Mouse (Mus musculus): Measurements from ENCODE around the gene Cib4. TPM values are rescaled to one million over a fixed set of nuclear protein-coding genes. Genes with fewer than 3 reads are reported as not detected.

The Cib4 gene
- polyA plus RNA-seq, 1 experiment from 2014 or later = not detected

DNA sequence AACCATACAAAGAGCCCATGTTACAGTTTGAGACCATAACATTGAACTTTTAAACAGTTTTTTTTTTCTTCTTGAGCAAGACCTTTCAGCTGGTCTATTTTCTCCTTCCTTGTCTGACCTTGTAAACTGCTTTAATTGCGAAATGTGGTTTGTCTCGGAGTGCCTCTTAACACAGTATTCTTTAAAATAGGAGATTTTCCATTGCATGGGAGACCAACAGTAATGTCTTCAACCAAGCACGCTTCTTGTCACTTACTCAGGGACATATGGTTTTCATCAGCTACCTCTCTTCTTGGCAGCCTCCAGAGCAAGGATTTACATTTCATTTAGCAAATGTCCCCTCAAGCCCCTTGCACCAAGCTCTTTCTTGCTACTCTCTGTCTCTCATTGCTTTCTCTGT, 10.6 kb upstream of the Cib4 start:
- Histone ChIP-seq H3K27me3 (ENCODE audit: control insufficient read depth, insufficient read depth, low read length) (no peaks in the 10 kb centered on the region), H3K9me3 (ENCODE audit: control insufficient read depth, low read length) (no peaks in the 10 kb centered on the region), H3K36me3 (ENCODE audit: control insufficient read depth, insufficient read depth, low read length) (no peaks in the 10 kb centered on the region), H3K4me3 (ENCODE audit: low read depth, low read length) (no peak overlapping the region), H3K27ac (ENCODE audit: low read depth, low read length) (no peak overlapping the region), H3K4me2 (ENCODE audit: low read depth) (no peak overlapping the region), H3K9ac (ENCODE audit: low read length) (no peak overlapping the region), H3K4me1 (ENCODE audit: control insufficient read depth, insufficient read depth, low read length) (no peaks in the 10 kb centered on the region)
- WGBS = 85% methylated on average over 3 of the region's 3 CpGs
- no peak for DNase-seq (ENCODE audit: low spot score)
- no peak for ATAC-seq (ENCODE audit: insufficient read depth, low FRiP score, low TSS enrichment)

- Histone ChIP-seq H3K4me1 (ENCODE audit: control insufficient read depth, insufficient read depth, low read length) (no peaks in the 10 kb centered on the region), H3K4me2 (ENCODE audit: low read depth) (no peak overlapping the region), H3K27me3 (ENCODE audit: control insufficient read depth, insufficient read depth, low read length) (no peaks in the 10 kb centered on the region), H3K27ac (ENCODE audit: low read depth, low read length) (no peak overlapping the region), H3K36me3 (ENCODE audit: control insufficient read depth, insufficient read depth, low read length) (no peaks in the 10 kb centered on the region), H3K9me3 (ENCODE audit: control insufficient read depth, low read length) (no peaks in the 10 kb centered on the region), H3K9ac (ENCODE audit: low read length) (no peak overlapping the region), H3K4me3 (ENCODE audit: low read depth, low read length) (no peak overlapping the region)
- 77% methylated on average over 8 of the region's 8 CpGs for WGBS
- ATAC-seq (ENCODE audit: insufficient read depth, low FRiP score, low TSS enrichment) (no peak), DNase-seq (ENCODE audit: low spot score) (no peak)
Observed at GRCm38 (mm10) chr5:30554981-30555380, 9.3 kb upstream of the Cib4 start.

GRCm38 (mm10) chr5:30553936-30554335, 8.3 kb upstream of the Cib4 start:
- H3K9ac ChIP-seq (ENCODE audit: low read length) = no peak overlapping the region
- no peak overlapping the region for H3K4me2 ChIP-seq (ENCODE audit: low read depth)
- no peak overlapping the region for H3K27ac ChIP-seq (ENCODE audit: low read depth, low read length)
- WGBS = 95% methylated on average over 13 of the region's 13 CpGs
- no peaks in the 10 kb centered on the region for H3K27me3 ChIP-seq (ENCODE audit: control insufficient read depth, insufficient read depth, low read length)
- no peaks in the 10 kb centered on the region for H3K36me3 ChIP-seq (ENCODE audit: control insufficient read depth, insufficient read depth, low read length)
- no peaks in the 10 kb centered on the region for H3K4me1 ChIP-seq (ENCODE audit: control insufficient read depth, insufficient read depth, low read length)
- ATAC-seq (ENCODE audit: insufficient read depth, low FRiP score, low TSS enrichment) (no peak), DNase-seq (ENCODE audit: low spot score) (no peak)
- no peaks in the 10 kb centered on the region for H3K9me3 ChIP-seq (ENCODE audit: control insufficient read depth, low read length)
- no peak overlapping the region for H3K4me3 ChIP-seq (ENCODE audit: low read depth, low read length)

GRCm38 (mm10) chr5:30552006-30552405, 6.4 kb upstream of the Cib4 start:
- 91% methylated on average over 6 of the region's 6 CpGs for WGBS
- Histone ChIP-seq H3K27me3 (ENCODE audit: control insufficient read depth, insufficient read depth, low read length) (no peaks in the 10 kb centered on the region), H3K4me3 (ENCODE audit: low read depth, low read length) (no peak overlapping the region), H3K27ac (ENCODE audit: low read depth, low read length) (no peak overlapping the region), H3K9me3 (ENCODE audit: control insufficient read depth, low read length) (no peaks in the 10 kb centered on the region), H3K36me3 (ENCODE audit: control insufficient read depth, insufficient read depth, low read length) (no peaks in the 10 kb centered on the region), H3K9ac (ENCODE audit: low read length) (no peak overlapping the region), H3K4me1 (ENCODE audit: control insufficient read depth, insufficient read depth, low read length) (no peaks in the 10 kb centered on the region), H3K4me2 (ENCODE audit: low read depth) (no peak overlapping the region)
- no peak for ATAC-seq (ENCODE audit: insufficient read depth, low FRiP score, low TSS enrichment)
- no peak for DNase-seq (ENCODE audit: low spot score)

- no peak overlapping the region for H3K4me3 ChIP-seq (ENCODE audit: low read depth, low read length)
- 90% methylated on average over 8 of the region's 8 CpGs for WGBS
- H3K27ac ChIP-seq (ENCODE audit: low read depth, low read length) = no peak overlapping the region
- H3K36me3 ChIP-seq (ENCODE audit: control insufficient read depth, insufficient read depth, low read length) = no peaks in the 10 kb centered on the region
- DNase-seq (ENCODE audit: low spot score) (no peak), ATAC-seq (ENCODE audit: insufficient read depth, low FRiP score, low TSS enrichment) (no peak)
- H3K4me1 ChIP-seq (ENCODE audit: control insufficient read depth, insufficient read depth, low read length) = no peaks in the 10 kb centered on the region
- no peaks in the 10 kb centered on the region for H3K27me3 ChIP-seq (ENCODE audit: control insufficient read depth, insufficient read depth, low read length)
- no peak overlapping the region for H3K4me2 ChIP-seq (ENCODE audit: low read depth)
- H3K9ac ChIP-seq (ENCODE audit: low read length) = no peak overlapping the region
- H3K9me3 ChIP-seq (ENCODE audit: control insufficient read depth, low read length) = no peaks in the 10 kb centered on the region
Observed at GRCm38 (mm10) chr5:30551022-30551638, 5.5 kb upstream of the Cib4 start.

- no peaks in the 10 kb centered on the region for H3K9me3 ChIP-seq (ENCODE audit: control insufficient read depth, low read length)
- no peak overlapping the region for H3K4me2 ChIP-seq (ENCODE audit: low read depth)
- no peak for ATAC-seq (ENCODE audit: insufficient read depth, low FRiP score, low TSS enrichment)
- DNase-seq (ENCODE audit: low spot score) = no peak
- no peaks in the 10 kb centered on the region for H3K27me3 ChIP-seq (ENCODE audit: control insufficient read depth, insufficient read depth, low read length)
- H3K4me1 ChIP-seq (ENCODE audit: control insufficient read depth, insufficient read depth, low read length) = no peaks in the 10 kb centered on the region
- no peaks in the 10 kb centered on the region for H3K36me3 ChIP-seq (ENCODE audit: control insufficient read depth, insufficient read depth, low read length)
- H3K9ac ChIP-seq (ENCODE audit: low read length) = no peak overlapping the region
- WGBS = 67% methylated on average over 9 of the region's 9 CpGs
- no peak overlapping the region for H3K27ac ChIP-seq (ENCODE audit: low read depth, low read length)
- no peak overlapping the region for H3K4me3 ChIP-seq (ENCODE audit: low read depth, low read length)
Observed at GRCm38 (mm10) chr5:30550334-30551021, 4.8 kb upstream of the Cib4 start.

- DNase-seq (ENCODE audit: low spot score) = no peak
- ATAC-seq (ENCODE audit: insufficient read depth, low FRiP score, low TSS enrichment) = no peak
- Histone ChIP-seq H3K4me1 (ENCODE audit: control insufficient read depth, insufficient read depth, low read length) (no peaks in the 10 kb centered on the region), H3K9ac (ENCODE audit: low read length) (no peak overlapping the region), H3K27ac (ENCODE audit: low read depth, low read length) (no peak overlapping the region), H3K36me3 (ENCODE audit: control insufficient read depth, insufficient read depth, low read length) (no peaks in the 10 kb centered on the region), H3K4me3 (ENCODE audit: low read depth, low read length) (no peak overlapping the region), H3K9me3 (ENCODE audit: control insufficient read depth, low read length) (no peaks in the 10 kb centered on the region), H3K4me2 (ENCODE audit: low read depth) (no peak overlapping the region), H3K27me3 (ENCODE audit: control insufficient read depth, insufficient read depth, low read length) (no peaks in the 10 kb centered on the region)
- 66% methylated on average over 2 of the region's 2 CpGs for WGBS
Observed at GRCm38 (mm10) chr5:30548681-30549080, 3.0 kb upstream of the Cib4 start.

- Histone ChIP-seq H3K9ac (ENCODE audit: low read length) (no peak overlapping the region), H3K4me3 (ENCODE audit: low read depth, low read length) (no peak overlapping the region), H3K36me3 (ENCODE audit: control insufficient read depth, insufficient read depth, low read length) (no peaks in the 10 kb centered on the region), H3K9me3 (ENCODE audit: control insufficient read depth, low read length) (no peaks in the 10 kb centered on the region), H3K4me1 (ENCODE audit: control insufficient read depth, insufficient read depth, low read length) (no peaks in the 10 kb centered on the region), H3K27ac (ENCODE audit: low read depth, low read length) (no peak overlapping the region), H3K27me3 (ENCODE audit: control insufficient read depth, insufficient read depth, low read length) (no peaks in the 10 kb centered on the region), H3K4me2 (ENCODE audit: low read depth) (no peak overlapping the region)
- 72% methylated on average over 7 of the region's 7 CpGs for WGBS
- ATAC-seq (ENCODE audit: insufficient read depth, low FRiP score, low TSS enrichment) = no peak
- DNase-seq (ENCODE audit: low spot score) = no peak
Observed at GRCm38 (mm10) chr5:30536051-30536570, 9.5 kb downstream of the Cib4 start.

GRCm38 (mm10) chr5:30534637-30535036, 11.0 kb downstream of the Cib4 start:
- Histone ChIP-seq H3K27ac (ENCODE audit: low read depth, low read length) (no peak overlapping the region), H3K4me1 (ENCODE audit: control insufficient read depth, insufficient read depth, low read length) (no peaks in the 10 kb centered on the region), H3K27me3 (ENCODE audit: control insufficient read depth, insufficient read depth, low read length) (no peaks in the 10 kb centered on the region), H3K36me3 (ENCODE audit: control insufficient read depth, insufficient read depth, low read length) (no peaks in the 10 kb centered on the region), H3K9me3 (ENCODE audit: control insufficient read depth, low read length) (no peaks in the 10 kb centered on the region), H3K9ac (ENCODE audit: low read length) (no peak overlapping the region), H3K4me3 (ENCODE audit: low read depth, low read length) (no peak overlapping the region), H3K4me2 (ENCODE audit: low read depth) (no peak overlapping the region)
- DNase-seq (ENCODE audit: low spot score) (no peak), ATAC-seq (ENCODE audit: insufficient read depth, low FRiP score, low TSS enrichment) (no peak)
- 70% methylated on average over 6 of the region's 6 CpGs for WGBS

Data from neural tube, embryonic 11.5 days (tissue).